Comparison of ENCODE assay signal across 23 mouse cellular contexts in the genomic region with DNA sequence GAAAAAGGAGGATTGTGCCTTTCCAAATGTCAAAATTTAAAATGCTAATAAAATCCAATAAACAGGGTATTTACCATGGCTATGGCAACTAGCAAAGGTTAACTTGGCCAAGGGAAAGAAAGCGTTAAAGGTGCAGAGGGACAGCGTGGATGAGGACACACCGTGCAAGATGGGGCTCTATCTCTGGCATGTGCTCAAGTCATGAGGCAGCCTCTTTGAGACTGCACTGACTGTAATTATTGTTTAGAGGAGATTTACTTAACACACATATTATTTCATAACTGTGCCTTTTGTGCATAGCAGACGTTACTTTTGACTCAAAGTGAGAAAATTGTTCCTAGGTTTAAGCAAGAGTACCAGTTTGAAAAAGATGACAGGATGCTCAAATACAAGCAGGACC.
A peak's percentile ranks its signal among the peaks of the same experiment; 100 is the strongest.
DNase-seq lines count a peak whose midpoint lies in the region; ATAC-seq and TF ChIP-seq lines count a peak whose summit lies in the region.
"Had no signal": no experiment of that assay in that cellular context is flagged by ENCODE, and none has a peak within 500 bp of the region (broad histone marks: within the 10 kb centered on the region; RNA-seq: fewer than 3 reads in every experiment).

No protein-coding gene starts in this region.

- TF ChIP-seq CTCF in layer of hippocampus, adult 2 months (conservative IDR thresholded peaks at IDR 0.05) = no peak

- peak overlapping the region; percentile 8; the same call in 1 of the 2 replicates for H3K27ac ChIP-seq in layer of hippocampus, adult 2 months
- H3K27ac ChIP-seq: embryonic facial prominence, embryonic 13.5 days; embryonic facial prominence, embryonic 15.5 days; forebrain, embryonic 13.5 days; forebrain, embryonic 15.5 days had no signal

- no peak overlapping the region for H3K4me3 ChIP-seq in layer of hippocampus, adult 2 months
- H3K4me3 ChIP-seq: embryonic facial prominence, embryonic 13.5 days; embryonic facial prominence, embryonic 15.5 days; erythroblast, embryonic 14.5 days; forebrain, embryonic 13.5 days; forebrain, embryonic 15.5 days had no signal

- DNase-seq in heart, adult 11 months = peak; percentile 91
- no peak for DNase-seq in heart, postnatal 4 days
- DNase-seq in layer of hippocampus, adult 2 months (ENCODE audit: low spot score in 2 of 2) = no peak
- no peak for DNase-seq in layer of hippocampus, adult 9-10 months (ENCODE audit: low spot score)
- DNase-seq in adipocyte (ENCODE audit: low spot score) = peak; percentile 32
- no peak for DNase-seq in cerebellum, postnatal 4 days (ENCODE audit: low spot score in 2 of 2)
- DNase-seq: adrenal gland, adult 2 months; adrenal gland, postnatal 10 days; adrenal gland, postnatal 25 days; cerebellum, adult 11-12 months; cerebellum, adult 2 months; cerebellum, adult 9-10 months; cerebellum, postnatal 25 days; embryo, embryonic 11 days; forebrain, postnatal 0 days had no signal

- ATAC-seq in megakaryocyte, adult 5-6 weeks (ENCODE audit: poor library complexity, severe bottlenecking) = no peak
- ATAC-seq: activated CD4-positive, CD25-positive, alpha-beta regulatory T cell, adult 4 months; forebrain, embryonic 13.5 days; forebrain, embryonic 15.5 days; forebrain, postnatal 0 days; Patski had no signal

Comparison
In these comparisons a context has a peak if more than half of its experiments do, and no peak if none do; other contexts are left out.
1. DNase-seq: peak in heart, adult 11 months (single experiment) and adipocyte (single experiment); none in heart, postnatal 4 days (single experiment), layer of hippocampus, adult 2 months (0 of 2), layer of hippocampus, adult 9-10 months (single experiment) and cerebellum, postnatal 4 days (0 of 2).